Comparison of ENCODE assay signal across 15 mouse cellular contexts in the genomic region with DNA sequence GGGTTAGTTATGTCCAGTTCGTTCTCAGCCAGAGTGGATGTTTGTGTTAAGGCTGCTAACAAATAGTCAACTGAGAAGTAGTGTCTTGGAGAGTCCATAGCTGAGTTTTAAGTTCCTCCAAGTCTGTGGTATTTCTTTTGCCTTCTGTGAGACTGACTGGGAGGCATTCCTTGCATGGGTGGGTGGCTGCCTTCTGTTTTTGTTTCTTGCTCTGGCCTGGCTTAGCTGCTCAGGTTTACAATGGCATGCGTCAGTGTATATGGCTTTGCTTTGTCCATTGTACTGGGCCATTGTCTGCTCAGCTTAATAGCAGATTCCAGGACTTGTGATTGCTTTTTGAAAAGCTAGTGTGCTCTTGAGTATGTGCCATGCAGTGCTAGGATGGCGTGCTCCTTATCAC.
DNase-seq lines count a peak whose midpoint lies in the region; ATAC-seq and TF ChIP-seq lines count a peak whose summit lies in the region.
"Had no signal": no experiment of that assay in that cellular context is flagged by ENCODE, and none has a peak within 500 bp of the region (broad histone marks: within the 10 kb centered on the region; RNA-seq: fewer than 3 reads in every experiment).

No protein-coding gene starts in this region.

- TF ChIP-seq POLR2A in testis, adult 2 months (IDR thresholded peaks at IDR 0.05; ENCODE audit: control insufficient read depth, low read depth, low read length) = no peak

- DNase-seq in heart, postnatal 0 days (ENCODE audit: low spot score) = no peak
- DNase-seq in heart, postnatal 14 days = no peak
- DNase-seq in testis, postnatal 10 days (ENCODE audit: low spot score) = no peak
- DNase-seq in embryo, embryonic 11 days = peak; percentile 41
- DNase-seq in layer of hippocampus, postnatal 25 days (ENCODE audit: extremely low spot score in 1 of 2, low spot score in 1 of 2) = no peak
- no peak for DNase-seq in thymus, postnatal 36 days
- DNase-seq: cerebellum, adult 11-12 months; gastrocnemius, postnatal 36 days had no signal

- no peak for TF ChIP-seq EP300 in heart, postnatal 0 days (IDR thresholded peaks at IDR 0.05; ENCODE audit: low read depth)

- H3K9me3 ChIP-seq in heart, postnatal 0 days (replicated peaks; ENCODE audit: control insufficient read depth, low read length) = no peaks in the 10 kb centered on the region
- H3K9me3 ChIP-seq: forebrain, embryonic 13.5 days; megakaryocyte, embryonic 14.5 days had no signal

- ATAC-seq in heart, postnatal 0 days (ENCODE audit: insufficient read depth, low read depth) = 0 out of 2 replicates have a peak, but pooled peaks have one; percentile 14
- ATAC-seq: forebrain, embryonic 13.5 days; inflammation-experienced regulatory T-cells, adult 6 months had no signal

- H3K9ac ChIP-seq in heart, postnatal 0 days (replicated peaks; ENCODE audit: low read depth, low read length) = no peak overlapping the region
- H3K9ac ChIP-seq: forebrain, embryonic 13.5 days had no signal

- H3K27ac ChIP-seq in heart, postnatal 0 days (ENCODE audit: low read depth) = peak overlapping the region; percentile 1; the same call in 1 of the 2 replicates
- peak overlapping the region; percentile 39; the same call in 1 of the 2 replicates for H3K27ac ChIP-seq in testis, adult 2 months (ENCODE audit: control insufficient read depth, insufficient read depth, low read depth, low read length)
- H3K27ac ChIP-seq: forebrain, embryonic 13.5 days; stomach, postnatal 0 days had no signal

- H3K4me1 ChIP-seq in heart, postnatal 0 days (ENCODE audit: control insufficient read depth, insufficient read depth) = peaks cover 31% of the 10 kb centered on the region
- no peaks in the 10 kb centered on the region for H3K4me1 ChIP-seq in testis, adult 2 months (ENCODE audit: control insufficient read depth, insufficient read depth, low read length)

- no peak for TF ChIP-seq CTCF in heart, postnatal 0 days (IDR thresholded peaks at IDR 0.05; ENCODE audit: low read depth)
- TF ChIP-seq CTCF in testis, adult 2 months (IDR thresholded peaks at IDR 0.05; ENCODE audit: control insufficient read depth, insufficient read depth, insufficient replicate concordance, low read depth, low read length) = no peak

- H3K4me3 ChIP-seq in heart, postnatal 0 days (ENCODE audit: low read depth, low read length) = no peak overlapping the region
- no peak overlapping the region for H3K4me3 ChIP-seq in testis, adult 2 months (ENCODE audit: control insufficient read depth, low read depth, low read length)
- H3K4me3 ChIP-seq: forebrain, embryonic 13.5 days; megakaryocyte, embryonic 14.5 days had no signal

- intact Hi-C loops in heart, postnatal 14 days (cut with DNase I) = no loop called here

- H3K36me3 ChIP-seq in heart, postnatal 0 days (replicated peaks; ENCODE audit: control insufficient read depth, insufficient read depth, low read length) = no peaks in the 10 kb centered on the region
- no peaks in the 10 kb centered on the region for H3K36me3 ChIP-seq in testis, adult 2 months (ENCODE audit: control insufficient read depth, insufficient read depth, low read length)

- no peaks in the 10 kb centered on the region for H3K27me3 ChIP-seq in heart, postnatal 0 days (ENCODE audit: control insufficient read depth, insufficient read depth, low read length)
- no peaks in the 10 kb centered on the region for H3K27me3 ChIP-seq in testis, adult 2 months (ENCODE audit: control insufficient read depth, insufficient read depth, low read length)
- H3K27me3 ChIP-seq: CH12.LX; forebrain, embryonic 13.5 days; megakaryocyte, embryonic 14.5 days had no signal

- no peak overlapping the region for H3K4me2 ChIP-seq in heart, postnatal 0 days (ENCODE audit: low read depth, low read length)
- H3K4me2 ChIP-seq: forebrain, embryonic 13.5 days; liver, embryonic 11.5 days had no signal

- 43% methylated on average over 3 of the region's 3 CpGs for WGBS in heart, postnatal 0 days
